Mouse (Mus musculus) forebrain, embryonic 15.5 days (tissue): ENCODE results near the gene Rabep1. TPM values are rescaled to one million over a fixed set of nuclear protein-coding genes. Genes with fewer than 3 reads are reported as not detected.
"Not testable (repeated sequence)": the region's sequence is repeated elsewhere in the genome, so short reads cannot be mapped to it uniquely, and the experiment has no call there.

Experiments used
- ATAC-seq: fragments of 200-750 bp; cut with Nextera tagmentation; replicated peaks from 2 replicates; pipeline ENCODE4 v1.8.0; 2017; ENCODE audit warnings: mild to moderate bottlenecking, moderate TSS enrichment, moderate library complexity
- H3K27ac ChIP-seq: fragments of 300-500 bp; sonication (generic); replicated peaks from 2 replicates; pipeline ENCODE4 v1.5.1; 2015; ENCODE audit warnings: mild to moderate bottlenecking, inconsistent platforms
- H3K27me3 ChIP-seq: fragments of 300-500 bp; sonication (generic); 2 replicates; pipeline ENCODE4 v1.6.1; 2015; ENCODE audit warnings: inconsistent platforms
- H3K36me3 ChIP-seq: fragments of 300-500 bp; sonication (generic); 2 replicates; pipeline ENCODE4 v1.6.1; 2015; ENCODE audit warnings: mild to moderate bottlenecking, inconsistent platforms
- H3K4me1 ChIP-seq: fragments of 300-500 bp; sonication (generic); 2 replicates; pipeline ENCODE4 v1.6.1; 2015; ENCODE audit warnings: inconsistent platforms
- H3K4me2 ChIP-seq: fragments of 300-500 bp; sonication (generic); replicated peaks from 2 replicates; pipeline ENCODE4 v1.6.1; 2015; ENCODE audit warnings: mild to moderate bottlenecking, inconsistent platforms
- H3K4me3 ChIP-seq: fragments of 300-500 bp; sonication (generic); 2 replicates; pipeline ENCODE4 v1.5.1; 2015; ENCODE audit warnings: mild to moderate bottlenecking, inconsistent platforms
- H3K9ac ChIP-seq: fragments of 300-500 bp; sonication (generic); replicated peaks from 2 replicates; pipeline ENCODE4 v1.6.1; 2015; ENCODE audit warnings: mild to moderate bottlenecking, inconsistent platforms
- H3K9me3 ChIP-seq: fragments of 300-500 bp; sonication (generic); 2 replicates; pipeline ENCODE4 v1.6.1; 2016; ENCODE audit warnings: inconsistent platforms
- WGBS: fragments of 180-500 bp; shearing (Covaris S2); methylation state at CpG from one replicate; pipeline ENCODE4 v1.1.7; 2015; ENCODE audit warnings: mixed read lengths; 5-methylcytosine and 5-hydroxymethylcytosine counted together
- polyA plus RNA-seq: library from polyadenylated mRNA; unstranded; fragments of >200 nt; fragmentation: Nextera tagmentation; extraction: Ambion mirVana; gene quantifications from 2 replicates; pipeline ENCODE4 v1.2.1, GENCODE M21; 2015

The Rabep1 gene
- polyA plus RNA-seq, 1 experiment from 2014 or later: 85.1 TPM

DNA sequence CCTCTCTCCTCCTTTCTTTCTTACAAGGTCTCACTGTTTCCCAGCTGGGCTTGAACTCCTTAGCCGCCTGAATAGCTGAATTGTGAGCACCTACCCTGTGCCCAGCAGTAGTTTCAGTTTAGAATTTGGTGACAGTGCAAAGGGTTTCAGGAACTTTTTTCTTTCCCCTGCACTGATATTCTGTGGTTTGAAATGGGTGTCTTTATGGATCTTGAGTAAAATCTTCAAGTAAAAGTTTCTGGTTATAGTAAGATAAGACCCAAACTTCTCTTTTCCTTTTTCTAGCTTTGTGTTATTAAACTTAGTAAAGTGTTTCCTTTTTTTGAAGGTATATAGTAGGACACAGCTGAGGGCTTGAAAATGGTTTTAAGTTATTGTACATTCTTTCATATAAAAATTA lies 26.5 kb downstream of the Rabep1 start:
- ATAC-seq: no peak
- Histone ChIP-seq H3K27ac (no peak overlapping the region), H3K27me3 (no peaks in the 10 kb centered on the region), H3K9me3 (no peaks in the 10 kb centered on the region), H3K4me2 (no peak overlapping the region), H3K4me3 (no peak overlapping the region), H3K4me1 (peaks cover 3% of the 10 kb centered on the region), H3K9ac (no peak overlapping the region), H3K36me3 (no peaks in the 10 kb centered on the region)
- WGBS: 79% methylated on average over 1 of the region's 1 CpGs

DNA sequence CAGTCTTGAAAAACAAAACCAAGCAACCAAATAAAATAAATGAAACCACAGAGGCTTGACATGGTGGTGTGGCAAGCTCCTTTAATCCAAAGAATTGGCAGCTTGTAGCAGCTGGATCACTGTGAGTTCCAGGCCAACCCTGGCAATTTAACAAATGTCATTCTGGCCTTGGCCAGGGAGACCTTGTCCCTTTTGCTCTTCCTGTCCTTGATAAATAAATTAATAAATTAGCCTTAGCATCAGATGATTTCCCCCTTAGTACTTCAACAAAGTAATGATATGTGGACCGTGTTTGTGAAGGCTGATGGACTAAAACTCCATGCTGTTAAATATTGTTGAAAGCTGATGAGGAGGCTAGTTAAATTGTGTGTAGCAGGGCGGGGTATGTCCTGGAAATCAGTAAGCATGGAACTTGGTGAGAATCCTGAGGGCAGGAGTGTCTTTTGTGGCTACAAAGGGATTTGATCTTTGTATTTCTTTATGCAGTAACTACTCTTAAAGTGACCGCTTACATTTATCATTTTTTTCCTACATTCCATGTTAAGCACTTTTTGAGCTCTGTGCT lies 27.3 kb downstream of the Rabep1 start:
- no peak for ATAC-seq
- Histone ChIP-seq H3K4me2 (no peak overlapping the region), H3K36me3 (no peaks in the 10 kb centered on the region), H3K27me3 (no peaks in the 10 kb centered on the region), H3K4me1 (peaks cover 3% of the 10 kb centered on the region), H3K4me3 (no peak overlapping the region), H3K9me3 (no peaks in the 10 kb centered on the region), H3K9ac (no peak overlapping the region), H3K27ac (no peak overlapping the region)
- 93% methylated on average over 3 of the region's 3 CpGs for WGBS

DNA sequence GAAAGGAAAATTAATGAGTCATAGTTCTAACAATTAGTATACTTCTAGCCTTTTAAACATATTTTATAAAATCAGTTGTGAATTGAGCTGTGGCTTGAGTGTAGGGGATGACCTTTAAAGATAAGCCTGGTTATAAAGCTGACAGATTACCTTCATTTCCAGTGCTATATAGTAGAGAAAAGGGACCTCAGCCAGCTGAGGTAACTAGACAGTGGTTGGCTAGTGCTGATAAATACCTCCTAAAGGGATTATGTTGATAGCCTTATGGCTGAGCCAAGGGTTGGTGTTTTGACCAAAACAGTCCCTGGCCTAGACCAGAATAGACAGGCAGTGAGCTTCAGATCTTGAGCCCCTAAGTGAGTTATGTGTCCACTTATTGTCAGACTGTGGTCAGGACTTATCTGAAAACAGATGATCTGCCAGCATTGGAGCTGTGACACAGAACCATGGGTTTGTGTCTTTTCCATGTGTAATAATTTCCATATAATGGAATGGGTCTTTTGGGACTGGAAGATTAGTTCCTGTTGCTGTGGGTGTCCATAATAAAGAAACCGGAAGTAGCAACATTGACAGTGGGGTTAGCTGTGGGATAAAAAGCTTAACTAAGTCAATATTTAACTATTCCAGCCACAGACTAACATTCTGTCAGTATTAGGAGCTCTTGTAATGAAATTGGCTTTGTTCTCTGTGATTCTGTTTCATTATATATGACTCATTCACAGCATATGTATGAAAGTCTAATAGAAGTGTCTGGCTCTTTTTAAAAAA lies 29.5 kb downstream of the Rabep1 start:
- WGBS: 90% methylated on average over 1 of the region's 1 CpGs
- no peak overlapping the region for H3K4me2 ChIP-seq
- no peak for ATAC-seq
- peaks cover 3% of the 10 kb centered on the region for H3K4me1 ChIP-seq
- no peaks in the 10 kb centered on the region for H3K9me3 ChIP-seq
- H3K27ac ChIP-seq: no peak overlapping the region
- no peak overlapping the region for H3K9ac ChIP-seq
- 0 out of 2 replicates have a peak, but pooled peaks cover 4% of the 10 kb centered on the region for H3K36me3 ChIP-seq
- no peaks in the 10 kb centered on the region for H3K27me3 ChIP-seq
- no peak overlapping the region for H3K4me3 ChIP-seq

DNA sequence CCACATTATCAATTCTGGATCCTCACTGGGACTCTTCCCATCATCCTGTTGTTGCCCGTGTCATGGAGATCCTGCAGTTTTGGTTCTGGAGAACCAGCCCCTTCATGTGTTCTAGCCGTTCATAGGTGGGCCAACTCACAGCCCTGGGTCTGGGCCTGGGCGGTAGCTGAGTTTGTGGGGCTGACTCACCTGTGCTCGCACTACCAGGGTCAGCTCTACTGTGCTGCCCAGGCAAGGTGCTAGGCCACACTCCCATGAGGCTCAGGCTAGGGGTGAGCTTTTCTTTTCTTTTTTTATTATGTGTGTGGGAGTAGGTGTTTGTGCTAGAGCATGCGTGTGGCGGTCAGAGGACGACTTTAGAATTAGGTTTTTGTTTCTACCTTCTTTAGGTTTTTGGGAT lies 33.1 kb downstream of the Rabep1 start:
- WGBS: 95% methylated on average over 7 of the region's 7 CpGs
- no peaks in the 10 kb centered on the region for H3K4me1 ChIP-seq

DNA sequence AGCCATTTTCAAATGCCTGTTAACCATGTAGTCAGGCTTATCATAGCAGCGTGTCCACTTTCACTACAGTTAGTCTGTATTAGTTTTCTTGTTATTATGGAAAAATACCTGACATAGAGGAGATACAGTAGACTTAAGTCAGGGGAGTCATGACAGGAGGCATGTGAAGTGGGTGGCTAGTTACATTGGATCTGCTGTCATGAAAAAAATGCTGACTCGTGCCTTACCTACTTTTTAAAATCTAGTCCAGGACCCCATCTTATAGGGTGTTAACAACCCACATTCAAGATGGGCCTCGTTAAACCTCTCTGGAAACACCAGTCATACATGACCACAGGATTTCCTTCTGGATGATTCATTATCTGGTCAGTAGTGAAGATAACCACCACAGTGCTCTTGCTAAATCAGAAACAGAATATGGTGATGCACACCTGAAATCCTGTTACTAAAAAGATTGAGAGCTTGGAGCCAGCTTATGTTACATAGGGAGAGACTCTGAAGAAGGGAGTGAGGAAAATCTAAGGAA lies 38.4 kb downstream of the Rabep1 start:
- WGBS: 95% methylated on average over 3 of the region's 3 CpGs
- Histone ChIP-seq H3K9me3 (no peaks in the 10 kb centered on the region), H3K4me3 (no peak overlapping the region)

More for the DNA sequence above, 33.1 kb downstream of the Rabep1 start:
- H3K9ac ChIP-seq: no peak overlapping the region
- ATAC-seq: no peak
- no peak overlapping the region for H3K4me3 ChIP-seq
- no peak overlapping the region for H3K27ac ChIP-seq
- no peaks in the 10 kb centered on the region for H3K27me3 ChIP-seq
- H3K9me3 ChIP-seq: no peaks in the 10 kb centered on the region
- H3K36me3 ChIP-seq: 0 out of 2 replicates have a peak, but pooled peaks cover 7% of the 10 kb centered on the region
- H3K4me2 ChIP-seq: no peak overlapping the region

DNA sequence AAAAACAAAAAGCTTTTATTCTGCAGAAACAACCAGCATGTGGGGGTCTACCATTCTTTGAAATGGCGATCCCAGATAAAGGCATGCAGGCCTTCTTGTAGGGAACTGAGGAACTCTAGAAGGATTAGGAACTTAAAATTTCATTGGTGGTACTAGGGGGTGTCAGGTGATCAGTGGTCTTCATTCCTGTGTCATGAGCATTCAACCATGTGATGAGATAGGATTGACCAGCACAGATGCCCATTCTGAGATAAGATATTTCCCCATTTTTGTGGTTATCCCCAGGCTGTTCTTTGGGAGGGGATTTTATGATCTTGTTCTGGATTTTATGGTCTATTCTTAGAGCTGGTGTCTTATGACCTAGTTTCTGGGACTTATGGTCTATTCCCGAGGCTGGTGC lies 46.1 kb downstream of the Rabep1 start:
- no peaks in the 10 kb centered on the region for H3K9me3 ChIP-seq
- WGBS: 98% methylated on average over 2 of the region's 2 CpGs
- H3K4me1 ChIP-seq: no peaks in the 10 kb centered on the region
- ATAC-seq: no peak
- no peaks in the 10 kb centered on the region for H3K27me3 ChIP-seq
- H3K9ac ChIP-seq: no peak overlapping the region
- H3K4me3 ChIP-seq: no peak overlapping the region
- H3K4me2 ChIP-seq: no peak overlapping the region
- no peak overlapping the region for H3K27ac ChIP-seq
- peaks cover 26% of the 10 kb centered on the region for H3K36me3 ChIP-seq

More for the DNA sequence above, 38.4 kb downstream of the Rabep1 start:
- no peak overlapping the region for H3K9ac ChIP-seq
- no peak for ATAC-seq
- H3K27ac ChIP-seq: no peak overlapping the region
- no peak overlapping the region for H3K4me2 ChIP-seq
- H3K4me1 ChIP-seq: no peaks in the 10 kb centered on the region
- H3K27me3 ChIP-seq: no peaks in the 10 kb centered on the region
- peaks cover 16% of the 10 kb centered on the region for H3K36me3 ChIP-seq

DNA sequence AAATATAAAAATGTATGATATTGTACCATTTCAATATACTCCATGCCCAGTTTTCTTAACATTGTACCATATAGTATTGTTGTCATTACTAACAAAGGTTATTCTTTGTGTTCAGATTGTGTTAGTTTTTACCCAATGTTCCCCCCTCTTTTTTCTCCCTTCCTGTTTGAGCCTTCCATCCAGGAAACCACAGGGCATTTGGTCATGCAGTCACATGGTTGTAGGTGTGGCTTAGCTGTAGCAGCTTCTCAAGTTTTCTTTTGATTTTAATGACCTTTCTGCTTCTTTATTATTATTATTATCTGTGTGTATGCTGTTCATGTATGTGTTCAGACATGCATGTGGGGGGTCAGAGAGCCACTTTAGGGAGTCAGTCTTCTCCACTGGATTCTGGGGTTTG lies 47.0 kb downstream of the Rabep1 start:
- Histone ChIP-seq H3K9ac (no peak overlapping the region), H3K27ac (no peak overlapping the region), H3K9me3 (no peaks in the 10 kb centered on the region), H3K4me2 (no peak overlapping the region), H3K27me3 (no peaks in the 10 kb centered on the region), H3K36me3 (peaks cover 31% of the 10 kb centered on the region), H3K4me1 (no peaks in the 10 kb centered on the region), H3K4me3 (no peak overlapping the region)
- no peak for ATAC-seq

DNA sequence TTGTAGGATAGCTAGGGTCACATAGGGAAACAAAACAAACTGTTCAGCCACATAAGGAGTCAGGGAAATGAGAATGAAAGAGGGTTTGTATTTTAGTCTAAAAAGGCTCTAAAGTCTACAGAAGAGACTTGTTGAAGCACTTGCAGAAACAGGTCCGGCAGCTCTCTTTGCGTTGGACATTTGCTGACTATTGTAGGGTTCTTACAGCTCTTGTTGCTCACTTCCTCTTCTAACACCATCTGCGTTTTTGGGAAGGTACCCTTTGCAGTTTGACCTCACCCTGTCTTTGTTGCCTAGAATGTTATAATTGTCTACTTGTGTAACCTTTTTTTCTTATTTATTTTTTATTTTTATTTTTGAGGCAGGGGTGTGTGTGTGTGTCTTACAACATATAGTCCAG lies 53.1 kb downstream of the Rabep1 start:
- 92% methylated on average over 3 of the region's 3 CpGs for WGBS
- peaks cover 37% of the 10 kb centered on the region for H3K36me3 ChIP-seq

DNA sequence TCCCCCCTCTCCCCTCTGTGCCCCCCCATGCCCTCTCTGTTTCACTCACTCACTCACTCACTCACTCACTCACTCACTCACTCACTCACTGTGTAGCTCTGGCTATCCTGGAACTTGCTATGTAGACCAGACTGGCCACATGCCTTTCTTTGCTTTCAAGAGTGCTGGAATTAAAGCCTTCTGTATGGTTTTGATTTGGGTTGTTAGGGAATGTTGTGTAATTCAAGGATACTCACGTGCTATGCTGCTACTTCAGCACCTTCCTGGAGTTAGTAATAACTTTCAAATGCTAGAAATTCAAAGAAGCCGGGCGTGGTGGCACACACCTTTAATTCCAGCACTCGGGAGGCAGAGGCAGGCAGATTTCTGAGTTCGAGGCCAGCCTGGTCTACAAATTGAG lies 53.6 kb downstream of the Rabep1 start:
- H3K9ac ChIP-seq, ATAC-seq, H3K4me2 ChIP-seq, H3K4me1 ChIP-seq, H3K4me3 ChIP-seq, H3K27ac ChIP-seq, H3K9me3 ChIP-seq, H3K27me3 ChIP-seq: not testable (repeated sequence)
- peaks cover 38% of the 10 kb centered on the region for H3K36me3 ChIP-seq
- 95% methylated on average over 5 of the region's 5 CpGs for WGBS

More for the DNA sequence above, 53.1 kb downstream of the Rabep1 start:
- Histone ChIP-seq H3K9me3 (no peaks in the 10 kb centered on the region), H3K27me3 (no peaks in the 10 kb centered on the region), H3K27ac (no peak overlapping the region), H3K4me3 (no peak overlapping the region), H3K4me1 (no peaks in the 10 kb centered on the region), H3K9ac (no peak overlapping the region), H3K4me2 (no peak overlapping the region)
- ATAC-seq: no peak

DNA sequence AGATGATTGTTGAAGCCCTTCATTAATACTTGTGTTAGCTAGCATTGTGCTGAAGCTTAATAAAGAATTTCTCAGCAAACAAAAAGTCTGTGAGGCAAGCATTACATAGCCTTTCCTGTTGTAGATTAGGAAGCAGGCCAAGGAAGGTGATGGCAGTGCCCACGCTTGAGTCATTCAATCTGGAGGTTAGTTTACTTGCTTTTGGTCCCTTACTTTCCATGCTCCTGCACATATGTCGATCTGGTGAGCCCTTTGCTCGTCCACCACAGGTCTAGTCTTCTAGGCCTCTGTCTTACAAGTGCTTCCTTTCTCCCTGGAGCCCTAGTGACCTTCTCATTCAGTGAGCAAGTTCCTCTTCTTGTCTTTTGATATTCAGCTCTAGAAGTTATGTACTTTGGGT lies 62.1 kb downstream of the Rabep1 start:
- Histone ChIP-seq H3K9me3 (no peaks in the 10 kb centered on the region), H3K27me3 (no peaks in the 10 kb centered on the region), H3K36me3 (peaks cover 48% of the 10 kb centered on the region), H3K4me1 (no peaks in the 10 kb centered on the region), H3K9ac (no peak overlapping the region), H3K4me2 (no peak overlapping the region), H3K4me3 (no peak overlapping the region), H3K27ac (no peak overlapping the region)
- 94% methylated on average over 3 of the region's 3 CpGs for WGBS
- ATAC-seq: no peak

DNA sequence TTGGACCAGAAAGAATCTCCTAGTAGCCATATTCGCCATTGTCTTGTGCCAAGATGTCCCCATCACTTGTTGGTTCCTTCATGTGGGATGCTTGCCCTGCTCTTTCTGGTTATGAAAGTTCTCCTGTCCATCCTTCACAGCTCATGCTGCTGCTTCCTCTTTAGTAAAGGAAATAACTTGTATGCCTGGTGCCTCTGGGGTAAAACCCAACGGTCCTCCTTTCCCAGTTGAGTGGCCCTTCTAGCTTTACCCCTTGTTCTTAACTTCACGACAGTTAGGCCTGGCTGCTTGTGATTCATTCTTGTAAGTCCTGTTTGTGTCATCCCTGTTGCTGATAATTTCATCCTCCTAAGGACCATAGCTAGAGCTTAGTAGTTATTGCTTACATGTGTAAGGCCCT lies 66.7 kb downstream of the Rabep1 start:
- H3K4me1 ChIP-seq: no peaks in the 10 kb centered on the region
- no peak overlapping the region for H3K9ac ChIP-seq
- H3K4me2 ChIP-seq: no peak overlapping the region
- H3K27ac ChIP-seq: no peak overlapping the region
- H3K9me3 ChIP-seq: no peaks in the 10 kb centered on the region
- H3K36me3 ChIP-seq: peaks cover 38% of the 10 kb centered on the region
- no peaks in the 10 kb centered on the region for H3K27me3 ChIP-seq
- 98% methylated on average over 3 of the region's 3 CpGs for whole genome bisulfite sequencing
- no peak for ATAC-seq
- H3K4me3 ChIP-seq: no peak overlapping the region

DNA sequence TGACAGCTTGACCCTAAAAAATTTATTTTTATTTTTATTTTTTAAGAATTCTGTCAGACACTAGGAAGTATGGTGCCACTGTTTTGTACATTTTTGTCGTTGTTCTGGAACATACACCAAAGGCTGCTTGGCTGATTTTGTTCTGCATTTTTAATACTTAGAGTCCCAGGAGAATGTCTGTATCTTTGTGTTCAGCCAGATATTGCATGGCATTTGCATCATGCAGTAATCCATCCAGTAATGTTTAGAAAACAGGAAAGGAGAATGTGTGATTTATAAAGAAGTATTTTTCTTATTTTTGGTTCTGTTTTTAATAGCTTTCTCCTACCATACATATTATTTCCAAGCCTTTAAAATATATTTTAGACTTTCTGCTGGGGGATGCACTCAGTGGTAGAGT lies 67.3 kb downstream of the Rabep1 start:
- Histone ChIP-seq H3K9ac (no peak overlapping the region), H3K27me3 (no peaks in the 10 kb centered on the region), H3K36me3 (peaks cover 38% of the 10 kb centered on the region), H3K4me1 (no peaks in the 10 kb centered on the region), H3K27ac (no peak overlapping the region), H3K9me3 (no peaks in the 10 kb centered on the region), H3K4me2 (no peak overlapping the region), H3K4me3 (no peak overlapping the region)
- WGBS: 98% methylated on average over 1 of the region's 1 CpGs
- ATAC-seq: no peak
